Mouse (Mus musculus): ENCODE measurements around the gene Slco2b1. TPM values are rescaled to one million over a fixed set of nuclear protein-coding genes. Genes with fewer than 3 reads are reported as not detected.

Gene Slco2b1
- polyA plus RNA-seq, 1 experiment = 0.23 TPM

GRCm38 (mm10) chr7:99661571-99662230 lies 49.4 kb downstream of the Slco2b1 start:
- TF ChIP-seq CTCF (IDR thresholded peaks at IDR 0.05; ENCODE audit: borderline replicate concordance, insufficient read depth, low read length) = no peak
- no peak for TF ChIP-seq POLR2A (IDR thresholded peaks at IDR 0.05; ENCODE audit: low read depth, low read length)
- H3K4me3 ChIP-seq (ENCODE audit: insufficient read depth, low read length) = no peak overlapping the region
- no peaks in the 10 kb centered on the region for H3K4me1 ChIP-seq (ENCODE audit: control insufficient read depth, insufficient read depth, low read length)
- no peak overlapping the region for H3K27ac ChIP-seq (ENCODE audit: insufficient read depth, low read length)

GRCm38 (mm10) chr7:99661071-99661470 lies 50.1 kb downstream of the Slco2b1 start:
- no peak for TF ChIP-seq POLR2A (IDR thresholded peaks at IDR 0.05; ENCODE audit: low read depth, low read length)
- TF ChIP-seq CTCF (IDR thresholded peaks at IDR 0.05; ENCODE audit: borderline replicate concordance, insufficient read depth, low read length) = no peak
- H3K4me3 ChIP-seq (ENCODE audit: insufficient read depth, low read length) = no peak overlapping the region
- H3K4me1 ChIP-seq (ENCODE audit: control insufficient read depth, insufficient read depth, low read length) = no peaks in the 10 kb centered on the region
- no peak overlapping the region for H3K27ac ChIP-seq (ENCODE audit: insufficient read depth, low read length)

- Histone ChIP-seq H3K4me1 (ENCODE audit: control insufficient read depth, insufficient read depth, low read length) (no peaks in the 10 kb centered on the region), H3K27ac (ENCODE audit: insufficient read depth, low read length) (no peak overlapping the region), H3K4me3 (ENCODE audit: insufficient read depth, low read length) (no peak overlapping the region)
- TF ChIP-seq CTCF (IDR thresholded peaks at IDR 0.05; ENCODE audit: borderline replicate concordance, insufficient read depth, low read length) = 0 out of 2 replicates have a peak, but pooled peaks have one; percentile 23
- no peak for TF ChIP-seq POLR2A (IDR thresholded peaks at IDR 0.05; ENCODE audit: low read depth, low read length)
Observed at GRCm38 (mm10) chr7:99659379-99660029, 51.6 kb downstream of the Slco2b1 start.

- H3K4me3 ChIP-seq (ENCODE audit: insufficient read depth, low read length) = no peak overlapping the region
- TF ChIP-seq CTCF (IDR thresholded peaks at IDR 0.05; ENCODE audit: borderline replicate concordance, insufficient read depth, low read length) = no peak
- no peak for TF ChIP-seq POLR2A (IDR thresholded peaks at IDR 0.05; ENCODE audit: low read depth, low read length)
- H3K4me1 ChIP-seq (ENCODE audit: control insufficient read depth, insufficient read depth, low read length) = no peaks in the 10 kb centered on the region
- H3K27ac ChIP-seq (ENCODE audit: insufficient read depth, low read length) = no peak overlapping the region
Observed at GRCm38 (mm10) chr7:99654244-99654643, 56.9 kb downstream of the Slco2b1 start.

- no peak for TF ChIP-seq POLR2A (IDR thresholded peaks at IDR 0.05; ENCODE audit: low read depth, low read length)
- TF ChIP-seq CTCF (IDR thresholded peaks at IDR 0.05; ENCODE audit: borderline replicate concordance, insufficient read depth, low read length) = no peak
- H3K4me1 ChIP-seq (ENCODE audit: control insufficient read depth, insufficient read depth, low read length) = no peaks in the 10 kb centered on the region
- H3K27ac ChIP-seq (ENCODE audit: insufficient read depth, low read length) = no peak overlapping the region
- no peak overlapping the region for H3K4me3 ChIP-seq (ENCODE audit: insufficient read depth, low read length)
Observed at GRCm38 (mm10) chr7:99649585-99649984, 61.6 kb downstream of the Slco2b1 start.

GRCm38 (mm10) chr7:99648623-99649022 lies 62.5 kb downstream of the Slco2b1 start:
- no peak overlapping the region for H3K4me3 ChIP-seq (ENCODE audit: insufficient read depth, low read length)

GRCm38 (mm10) chr7:99644701-99645100 lies 66.4 kb downstream of the Slco2b1 start:
- TF ChIP-seq CTCF (IDR thresholded peaks at IDR 0.05; ENCODE audit: borderline replicate concordance, insufficient read depth, low read length) (no peak), POLR2A (IDR thresholded peaks at IDR 0.05; ENCODE audit: low read depth, low read length) (no peak)
- Histone ChIP-seq H3K27ac (ENCODE audit: insufficient read depth, low read length) (no peak overlapping the region), H3K4me1 (ENCODE audit: control insufficient read depth, insufficient read depth, low read length) (no peaks in the 10 kb centered on the region), H3K4me3 (ENCODE audit: insufficient read depth, low read length) (no peak overlapping the region)

More at GRCm38 (mm10) chr7:99648623-99649022, 62.5 kb downstream of the Slco2b1 start:
- no peaks in the 10 kb centered on the region for H3K4me1 ChIP-seq (ENCODE audit: control insufficient read depth, insufficient read depth, low read length)
- no peak overlapping the region for H3K27ac ChIP-seq (ENCODE audit: insufficient read depth, low read length)
- TF ChIP-seq CTCF (IDR thresholded peaks at IDR 0.05; ENCODE audit: borderline replicate concordance, insufficient read depth, low read length) (no peak), POLR2A (IDR thresholded peaks at IDR 0.05; ENCODE audit: low read depth, low read length) (no peak)

- H3K4me1 ChIP-seq (ENCODE audit: control insufficient read depth, insufficient read depth, low read length) = no peaks in the 10 kb centered on the region
- no peak overlapping the region for H3K4me3 ChIP-seq (ENCODE audit: insufficient read depth, low read length)
- TF ChIP-seq CTCF (IDR thresholded peaks at IDR 0.05; ENCODE audit: borderline replicate concordance, insufficient read depth, low read length) (no peak), POLR2A (IDR thresholded peaks at IDR 0.05; ENCODE audit: low read depth, low read length) (no peak)
- no peak overlapping the region for H3K27ac ChIP-seq (ENCODE audit: insufficient read depth, low read length)
Observed at GRCm38 (mm10) chr7:99642078-99642477, 69.1 kb downstream of the Slco2b1 start.

GRCm38 (mm10) chr7:99641245-99641644 lies 69.9 kb downstream of the Slco2b1 start:
- Histone ChIP-seq H3K4me3 (ENCODE audit: insufficient read depth, low read length) (no peak overlapping the region), H3K4me1 (ENCODE audit: control insufficient read depth, insufficient read depth, low read length) (no peaks in the 10 kb centered on the region), H3K27ac (ENCODE audit: insufficient read depth, low read length) (no peak overlapping the region)
- TF ChIP-seq POLR2A (IDR thresholded peaks at IDR 0.05; ENCODE audit: low read depth, low read length) = no peak
- TF ChIP-seq CTCF (IDR thresholded peaks at IDR 0.05; ENCODE audit: borderline replicate concordance, insufficient read depth, low read length) = no peak

- no peak overlapping the region for H3K27ac ChIP-seq (ENCODE audit: insufficient read depth, low read length)
- H3K4me3 ChIP-seq (ENCODE audit: insufficient read depth, low read length) = no peak overlapping the region
- H3K4me1 ChIP-seq (ENCODE audit: control insufficient read depth, insufficient read depth, low read length) = no peaks in the 10 kb centered on the region
- no peak for TF ChIP-seq CTCF (IDR thresholded peaks at IDR 0.05; ENCODE audit: borderline replicate concordance, insufficient read depth, low read length)
- TF ChIP-seq POLR2A (IDR thresholded peaks at IDR 0.05; ENCODE audit: low read depth, low read length) = no peak
Observed at GRCm38 (mm10) chr7:99633966-99634665, 77.0 kb downstream of the Slco2b1 start.
